8 mouse cellular contexts compared by ENCODE assay signal in the genomic region with DNA sequence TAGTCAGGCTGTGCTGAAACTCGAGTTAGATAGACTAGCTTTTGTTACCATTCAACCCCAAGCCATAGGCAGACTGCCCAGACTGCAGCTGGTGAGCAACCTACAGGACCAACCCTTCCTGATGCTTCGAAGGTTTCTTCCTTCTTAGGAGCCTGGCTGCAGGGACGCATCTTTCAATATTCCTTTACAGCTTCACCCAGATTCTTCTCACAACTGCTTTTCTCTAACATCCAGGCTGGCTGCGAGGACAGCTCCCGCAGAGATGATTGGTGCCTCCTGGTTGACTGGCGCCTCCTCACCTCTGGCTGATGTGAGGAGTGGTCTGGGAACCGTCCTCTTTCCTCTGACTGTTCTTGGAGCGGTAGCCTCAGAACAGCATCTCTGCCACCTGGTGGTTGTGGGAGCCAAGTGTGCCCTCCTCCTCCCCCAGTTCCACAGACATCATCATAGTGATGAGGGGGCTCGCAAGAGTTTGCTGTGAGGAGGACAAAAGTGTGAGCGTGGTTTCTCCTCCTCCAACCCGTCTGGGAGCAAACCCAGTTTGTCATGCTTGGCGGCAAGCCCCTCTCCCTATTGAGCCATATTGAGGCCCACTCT. TPM values are rescaled to one million over a fixed set of nuclear protein-coding genes. Genes with fewer than 3 reads are reported as not detected.
A peak's percentile ranks its signal among the peaks of the same experiment; 100 is the strongest.
DNase-seq lines count a peak whose midpoint lies in the region; ATAC-seq lines count a peak whose summit lies in the region.

No protein-coding gene starts in this region.

- intact Hi-C loops in heart, postnatal 25 days (cut with DNase I), result loop anchor here (1.0 to 2.0 kb wide), 2 partner anchors 35 to 140 kb away; no protein-coding TSS in a partner anchor

- peak overlapping the region; percentile 89 for H3K4me2 ChIP-seq in hindbrain, embryonic 16.5 days (ENCODE audit: low read length)

- DNase-seq in heart, adult 11 months, result peak; percentile 97
- no peak for DNase-seq in heart, postnatal 25 days (ENCODE audit: low spot score)
- DNase-seq in cerebellum, adult 8-10 months, result peak; percentile 73
- DNase-seq in frontal cortex, postnatal 14 days (ENCODE audit: low spot score in 2 of 2), result peak; percentile 69 to 71
- peak; percentile 61 to 69 for DNase-seq in left cerebral cortex, adult 8-10 months (ENCODE audit: low spot score in 2 of 2)
- peak; percentile 75 to 82 for DNase-seq in lung, postnatal 4 days
- peak; percentile 81 to 85 for DNase-seq in right cerebral cortex, postnatal 10 days (ENCODE audit: low spot score in 2 of 2)

- no peaks in the 10 kb centered on the region for H3K9me3 ChIP-seq in hindbrain, embryonic 16.5 days (ENCODE audit: control insufficient read depth, low read length)

- WGBS in hindbrain, embryonic 16.5 days, result under 1% methylated on average over 12 of the region's 12 CpGs

- H3K4me3 ChIP-seq in hindbrain, embryonic 16.5 days (ENCODE audit: low read length), result peak overlapping the region; percentile 20; the same call in 1 of the 2 replicates

- H3K9ac ChIP-seq in hindbrain, embryonic 16.5 days (ENCODE audit: low read depth, low read length), result peak overlapping the region; percentile 47; the same call in 1 of the 2 replicates

- peaks cover 15% of the 10 kb centered on the region for H3K4me1 ChIP-seq in hindbrain, embryonic 16.5 days (ENCODE audit: control insufficient read depth, insufficient read depth, low read depth, low read length)

- no peaks in the 10 kb centered on the region for H3K27me3 ChIP-seq in hindbrain, embryonic 16.5 days (replicated peaks; ENCODE audit: control insufficient read depth, insufficient read depth, low read length)

- no peaks in the 10 kb centered on the region for H3K36me3 ChIP-seq in hindbrain, embryonic 16.5 days (ENCODE audit: control insufficient read depth, insufficient read depth, low read length)

- peak; percentile 44 for ATAC-seq in hindbrain, embryonic 16.5 days

- H3K27ac ChIP-seq in hindbrain, embryonic 16.5 days (ENCODE audit: low read depth, low read length), result no peak overlapping the region

RNA-seq across cellular contexts. Expression of a gene that starts 14.0 kb away (rescaled TPM):
- 1 to 10 TPM; 3.4 to 3.9 TPM for total RNA-seq in heart, postnatal 25 days (2021)
- 3.9 and 4.3 TPM in 2 replicates for polyA plus RNA-seq in hindbrain, embryonic 16.5 days (2015; fragmentation: Nextera tagmentation; extraction: Ambion mirVana)
- 10 to 100 TPM in 3 of 4 experiments, 1 to 10 TPM in 1; 5.8 to 37.3 (median 25.8) TPM for total RNA-seq in left cerebral cortex, adult 8-10 months (2022)
